In the genomic region with DNA sequence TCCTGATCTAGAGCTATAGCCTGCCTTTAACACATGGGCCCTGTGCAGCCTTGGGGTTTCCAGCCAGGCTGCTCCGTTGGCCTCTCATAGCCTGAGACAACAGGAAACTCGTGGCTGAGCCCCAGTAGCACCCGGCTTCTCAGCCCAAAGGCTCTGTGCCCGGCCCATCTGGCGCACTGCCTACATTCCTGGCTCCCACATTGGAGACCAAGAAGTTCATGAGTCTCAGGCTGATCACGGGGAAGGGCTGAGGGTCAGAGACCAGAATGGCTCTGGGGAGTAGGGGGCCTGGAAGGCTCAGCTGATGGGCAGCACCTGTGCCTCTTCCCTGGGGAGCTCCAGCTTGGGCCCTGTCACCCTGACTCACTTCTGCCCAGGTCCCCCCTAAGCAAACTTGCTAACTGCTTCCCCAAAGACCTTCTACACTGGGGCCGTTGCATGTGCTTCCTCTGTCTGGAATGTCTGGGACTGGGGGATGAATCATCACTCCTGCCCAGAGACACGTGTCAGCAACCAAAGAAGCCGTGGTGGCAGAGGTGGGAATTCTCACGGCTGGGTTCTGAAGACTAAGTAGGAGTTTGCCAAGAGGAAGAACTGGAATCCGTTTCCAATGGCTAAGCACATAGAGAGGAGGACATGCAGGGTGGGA, we compare ENCODE assay signal across 8 mouse cellular contexts. TPM values are rescaled to one million over a fixed set of nuclear protein-coding genes. Genes with fewer than 3 reads are reported as not detected.
DNase-seq lines count a peak whose midpoint lies in the region; ATAC-seq and TF ChIP-seq lines count a peak whose summit lies in the region.

No protein-coding gene starts in this region.

- DNase-seq in hindbrain, postnatal 0 days (ENCODE audit: low spot score), result peak; percentile 56
- peak; percentile 91 for DNase-seq in adrenal gland, adult 2 months
- peak; percentile 81 for DNase-seq in gastrocnemius, postnatal 25 days
- peak; percentile 96 to 98 for DNase-seq in kidney, postnatal 36 days
- peak; percentile 67 to 72 for DNase-seq in urinary bladder, postnatal 4 days (ENCODE audit: low spot score in 2 of 2)
- DNase-seq in thymus, adult 2 months, result no peak
- no peak for DNase-seq in left cerebral cortex, adult 11 months (ENCODE audit: low spot score)

- no peak for TF ChIP-seq CTCF in hindbrain, postnatal 0 days (IDR thresholded peaks at IDR 0.05; ENCODE audit: low read depth)
- no peak for TF ChIP-seq CTCF in thymus, adult 2 months (IDR thresholded peaks at IDR 0.05; ENCODE audit: borderline replicate concordance, control insufficient read depth, extremely low read depth, insufficient read depth, low read length, poor library complexity)

- no peak overlapping the region for H3K27ac ChIP-seq in hindbrain, postnatal 0 days
- H3K27ac ChIP-seq in hindbrain, embryonic 16.5 days (ENCODE audit: low read depth, low read length), result no peak overlapping the region
- H3K27ac ChIP-seq in thymus, adult 2 months (ENCODE audit: control insufficient read depth, insufficient read depth, low read length), result no peak overlapping the region

- H3K27me3 ChIP-seq in hindbrain, postnatal 0 days (ENCODE audit: insufficient read depth, low read length), result no peaks in the 10 kb centered on the region
- H3K27me3 ChIP-seq in hindbrain, embryonic 16.5 days (replicated peaks; ENCODE audit: control insufficient read depth, insufficient read depth, low read length), result 0 out of 2 replicates have a peak, but pooled peaks cover 2% of the 10 kb centered on the region
- H3K27me3 ChIP-seq in thymus, adult 2 months (ENCODE audit: control insufficient read depth, insufficient read depth, low read length), result no peaks in the 10 kb centered on the region

- H3K9me3 ChIP-seq in hindbrain, postnatal 0 days (ENCODE audit: low read length), result no peaks in the 10 kb centered on the region
- no peaks in the 10 kb centered on the region for H3K9me3 ChIP-seq in hindbrain, embryonic 16.5 days (ENCODE audit: control insufficient read depth, low read length)

- H3K4me3 ChIP-seq in hindbrain, postnatal 0 days (ENCODE audit: low read length), result no peak overlapping the region
- no peak overlapping the region for H3K4me3 ChIP-seq in hindbrain, embryonic 16.5 days (ENCODE audit: low read length)
- no peak overlapping the region for H3K4me3 ChIP-seq in thymus, adult 2 months (ENCODE audit: control insufficient read depth, insufficient read depth, low read length)

- no peak for TF ChIP-seq POLR2A in thymus, adult 2 months (IDR thresholded peaks at IDR 0.05; ENCODE audit: control insufficient read depth, extremely low read depth, insufficient read depth, low read length, poor library complexity)

- H3K36me3 ChIP-seq in hindbrain, postnatal 0 days (ENCODE audit: insufficient read depth, low read length), result no peaks in the 10 kb centered on the region
- H3K36me3 ChIP-seq in hindbrain, embryonic 16.5 days (ENCODE audit: control insufficient read depth, insufficient read depth, low read length), result no peaks in the 10 kb centered on the region
- H3K36me3 ChIP-seq in thymus, adult 2 months (ENCODE audit: control insufficient read depth, insufficient read depth, low read length), result no peaks in the 10 kb centered on the region

- H3K4me2 ChIP-seq in hindbrain, postnatal 0 days (ENCODE audit: low read depth, low read length), result no peak overlapping the region
- H3K4me2 ChIP-seq in hindbrain, embryonic 16.5 days (ENCODE audit: low read length), result no peak overlapping the region

- ATAC-seq in hindbrain, postnatal 0 days, result no peak
- no peak for ATAC-seq in hindbrain, embryonic 16.5 days

- no peaks in the 10 kb centered on the region for H3K4me1 ChIP-seq in hindbrain, postnatal 0 days (ENCODE audit: insufficient read depth, low read length)
- peaks cover 3% of the 10 kb centered on the region for H3K4me1 ChIP-seq in hindbrain, embryonic 16.5 days (ENCODE audit: control insufficient read depth, insufficient read depth, low read depth, low read length)
- peaks cover 4% of the 10 kb centered on the region for H3K4me1 ChIP-seq in thymus, adult 2 months (replicated peaks; ENCODE audit: control insufficient read depth, insufficient read depth, low read length)

- H3K9ac ChIP-seq in hindbrain, postnatal 0 days (replicated peaks; ENCODE audit: low read length), result no peak overlapping the region
- H3K9ac ChIP-seq in hindbrain, embryonic 16.5 days (ENCODE audit: low read depth, low read length), result no peak overlapping the region

- 46% methylated on average over 11 of the region's 11 CpGs for WGBS in hindbrain, postnatal 0 days
- WGBS in hindbrain, embryonic 16.5 days, result 61% methylated on average over 11 of the region's 11 CpGs
- WGBS in thymus, adult 2 months, result 49% methylated on average over 11 of the region's 11 CpGs

RNA-seq across cellular contexts. Expression of a gene that starts 2.2 kb away (rescaled TPM):
- total RNA-seq in hindbrain, postnatal 0 days (2014; rRNA removed), result 42.1 and 50.8 TPM in 2 replicates
- 10.7 and 11.9 TPM in 2 replicates for polyA plus RNA-seq in hindbrain, postnatal 0 days (2015; fragmentation: Nextera tagmentation; extraction: Ambion mirVana)
- polyA plus RNA-seq in hindbrain, embryonic 16.5 days (2015; fragmentation: Nextera tagmentation; extraction: Ambion mirVana), result 13.9 and 22.8 TPM in 2 replicates
- total RNA-seq in adrenal gland, adult 2 months (2021), result 100 to 1,000 TPM; 140 to 146 TPM
- polyA plus RNA-seq in adrenal gland, adult 2 months (2012; rRNA removed), result 136 and 180 TPM in 2 replicates
- 1 to 10 TPM; 2.8 to 3.5 TPM for total RNA-seq in gastrocnemius, postnatal 25 days (2021)
- 8.0 and 10.1 TPM in 2 replicates for polyA plus RNA-seq in thymus, adult 2 months (2012; rRNA removed)

RNA-seq across cellular contexts. Expression of a gene that starts 28.2 kb away (rescaled TPM):
- 0.07 and 0.47 TPM in 2 replicates for total RNA-seq in hindbrain, postnatal 0 days (2014; rRNA removed)
- polyA plus RNA-seq in hindbrain, postnatal 0 days (2015; fragmentation: Nextera tagmentation; extraction: Ambion mirVana), result 0.48 and 0.49 TPM in 2 replicates
- 0.34 and 0.37 TPM in 2 replicates for polyA plus RNA-seq in hindbrain, embryonic 16.5 days (2015; fragmentation: Nextera tagmentation; extraction: Ambion mirVana)
- total RNA-seq in adrenal gland, adult 2 months (2021), result 1 to 10 TPM in 1 of 2 experiments, under 1 TPM in 1; 0.17 to 5.7 TPM
- polyA plus RNA-seq in adrenal gland, adult 2 months (2012; rRNA removed), result 3.3 and 10.3 TPM in 2 replicates
- total RNA-seq in gastrocnemius, postnatal 25 days (2021), result under 1 TPM in 1 of 2 experiments, not detected in 1; 0.11 TPM
- polyA plus RNA-seq in thymus, adult 2 months (2012; rRNA removed), result 1.8 TPM in 2 replicates

Comparison
In these comparisons a context has a peak if more than half of its experiments do, and no peak if none do; other contexts are left out.
1. DNase-seq: peak in hindbrain, postnatal 0 days (single experiment), adrenal gland, adult 2 months (single experiment), gastrocnemius, postnatal 25 days (single experiment), kidney, postnatal 36 days (2 of 2) and urinary bladder, postnatal 4 days (2 of 2); none in thymus, adult 2 months (single experiment) and left cerebral cortex, adult 11 months (single experiment).